Mouse (Mus musculus) liver, postnatal 0 days (tissue): ENCODE data around the gene Fam198a.
A peak's percentile ranks its signal among the peaks of the same experiment; 100 is the strongest.

Experiments used
- CTCF ChIP-seq: sonication (generic); IDR thresholded peaks from 2 replicates; pipeline ENCODE4 v1.5.1; 2016; ENCODE audit warnings: antibody characterized with exemption, low read depth
- EP300 ChIP-seq: IDR thresholded peaks from 2 replicates; pipeline ENCODE4 v1.6.1; 2016; ENCODE audit warnings: antibody characterized with exemption, low read depth, mild to moderate bottlenecking

GRCm38 (mm10) chr9:121928498-121928897 is 22.3 kb upstream of the Fam198a start:
- TF ChIP-seq CTCF (peak; percentile 90), EP300 (no peak)
